Mouse (Mus musculus) urinary bladder, postnatal 14 days (tissue): ENCODE measurements around the gene Map3k15.

ENCODE experiments used
- DNase-seq: peaks from one replicate; pipeline ENCODE4 v3.0.0; 2021; ENCODE audit warnings: low spot score

The Map3k15 gene

DNA sequence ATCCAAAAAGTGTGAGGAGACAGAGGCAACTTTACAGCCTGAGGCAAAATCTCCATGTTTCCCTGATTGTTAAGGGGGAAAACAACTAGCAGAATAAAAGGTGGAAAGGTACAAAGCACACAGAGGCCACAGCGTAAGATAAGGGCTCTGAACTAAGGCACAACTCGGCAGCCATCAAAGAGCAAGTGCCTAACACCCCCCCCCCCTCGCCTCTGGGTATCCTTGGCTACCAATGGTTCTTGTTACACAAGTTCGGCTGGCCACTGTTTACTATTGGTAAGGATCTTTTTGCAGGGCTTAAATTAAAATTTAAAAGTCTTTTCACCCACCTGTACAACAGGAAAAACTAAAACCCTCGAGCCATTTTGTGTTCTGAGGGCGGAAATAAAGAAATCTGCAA lies 147.5 kb downstream of the Map3k15 start:
- DNase-seq = no peak

DNA sequence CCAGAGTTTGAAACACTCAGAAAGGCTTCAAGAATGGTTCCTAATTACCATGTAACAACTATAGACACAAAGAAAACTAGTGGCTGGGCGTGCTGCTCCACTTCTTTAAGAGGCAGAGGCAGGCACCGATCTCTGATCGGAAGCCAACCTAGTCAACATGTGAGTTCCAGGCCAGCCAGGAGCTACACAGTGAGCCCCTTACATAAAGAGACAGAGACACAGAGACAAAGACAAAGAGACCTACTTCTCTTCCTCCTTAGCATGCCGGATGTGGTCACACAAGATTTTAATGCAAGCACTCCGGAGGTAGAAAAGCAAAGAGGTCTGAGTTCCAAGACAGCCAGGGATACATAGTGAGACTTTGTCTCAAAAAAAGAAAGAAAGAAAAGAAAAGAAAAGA lies 147.9 kb downstream of the Map3k15 start:
- DNase-seq = no peak

DNA sequence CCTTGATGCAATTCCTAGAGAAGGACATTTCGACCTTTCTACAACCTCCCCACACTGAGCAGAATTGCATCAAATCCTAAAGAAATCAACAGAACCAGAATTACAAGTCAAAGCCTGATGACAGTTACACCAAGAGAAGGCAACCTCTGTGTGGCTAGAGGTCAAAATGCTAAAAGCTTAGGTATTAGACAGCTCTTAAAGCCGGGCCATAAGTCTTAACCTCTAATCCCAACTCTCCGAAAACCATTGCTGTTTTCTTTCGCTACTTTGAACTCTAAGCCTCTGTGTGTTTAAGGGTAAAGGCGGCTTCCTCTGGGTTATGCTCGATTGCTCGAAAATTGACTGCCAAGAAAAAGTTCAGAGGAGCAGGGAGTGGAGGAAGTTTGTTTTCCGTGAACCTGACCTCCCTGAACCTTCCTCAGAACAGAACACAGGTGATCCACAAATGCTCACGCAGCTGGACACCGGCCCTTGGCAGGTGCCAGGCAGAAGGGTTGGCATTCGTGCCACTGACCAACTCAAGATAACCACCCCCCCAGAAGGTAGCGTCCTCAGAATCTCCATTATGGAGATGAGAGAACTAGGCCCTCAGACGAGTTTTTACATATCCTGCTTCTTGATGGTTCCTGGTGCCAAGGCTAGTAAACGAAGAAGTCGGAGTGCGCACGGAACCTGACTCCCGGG lies 149.1 kb downstream of the Map3k15 start:
- DNase-seq = no peak

DNA sequence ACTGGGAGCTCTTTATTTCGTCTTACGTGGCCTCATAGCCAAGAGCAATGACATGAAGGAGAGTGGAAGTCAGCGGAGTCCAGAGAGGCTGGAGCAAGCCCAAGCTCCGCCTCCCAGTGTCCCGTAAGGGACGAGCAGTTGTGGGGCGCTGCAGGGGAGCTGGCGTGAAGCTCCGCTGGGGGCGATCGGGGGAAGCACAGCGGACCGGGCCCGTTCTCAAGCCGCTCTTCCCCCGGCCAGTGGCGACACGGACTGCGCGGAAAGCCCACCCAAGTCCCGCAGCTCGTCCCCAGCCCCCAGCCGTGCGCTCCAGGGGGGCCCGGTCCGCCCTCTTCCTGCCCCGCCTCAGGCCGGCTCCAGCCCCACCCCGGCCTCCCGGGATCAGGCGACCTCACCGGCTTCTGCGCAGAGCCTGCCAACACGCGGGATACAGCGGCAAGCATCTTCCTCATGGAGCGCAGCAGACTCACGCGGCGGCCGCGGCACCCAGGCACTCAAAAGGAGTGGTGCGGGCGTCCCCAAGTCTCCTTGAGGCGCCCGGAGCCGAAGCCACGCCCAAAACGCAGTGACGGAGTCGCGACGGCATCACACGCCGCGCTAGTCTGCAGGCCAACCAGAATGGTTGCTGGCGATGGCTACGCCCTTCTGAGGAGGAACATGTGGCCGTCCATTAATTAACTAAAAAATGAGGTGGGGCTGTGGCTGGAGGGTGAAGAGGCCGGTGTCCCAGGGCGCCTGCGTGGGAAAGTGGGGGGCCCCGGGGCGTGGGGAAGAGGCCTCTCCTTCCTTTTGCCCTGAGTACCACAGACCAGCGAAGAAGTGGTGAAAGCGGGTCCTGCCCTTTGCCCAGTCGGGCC lies 149.9 kb downstream of the Map3k15 start, which contains the start of gene Pdha1:
TSS of gene Pdha1 (minus strand) at position 553 of the 857 bp plus-strand sequence.
- peak; percentile 89 for DNase-seq

DNA sequence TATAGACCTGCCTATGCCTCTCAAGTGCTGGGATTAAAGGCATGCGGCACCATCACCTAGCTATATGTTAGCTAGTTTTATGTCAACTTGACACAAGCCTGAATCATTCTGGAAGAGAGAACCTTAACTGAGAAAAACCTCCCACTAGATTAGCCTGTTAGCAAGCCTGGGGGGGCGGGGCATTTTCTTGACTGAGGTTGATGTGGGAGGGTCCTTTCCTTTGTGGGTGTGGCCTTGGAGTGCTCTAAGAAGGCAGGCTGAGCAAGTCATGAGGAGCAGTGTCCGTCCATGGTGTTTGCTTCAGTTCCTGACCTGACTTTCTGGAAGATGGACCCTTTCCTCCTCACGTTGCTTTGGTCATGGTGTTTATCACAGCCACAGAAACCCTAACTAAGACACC lies 158.6 kb downstream of the Map3k15 start:
- no peak for DNase-seq

DNA sequence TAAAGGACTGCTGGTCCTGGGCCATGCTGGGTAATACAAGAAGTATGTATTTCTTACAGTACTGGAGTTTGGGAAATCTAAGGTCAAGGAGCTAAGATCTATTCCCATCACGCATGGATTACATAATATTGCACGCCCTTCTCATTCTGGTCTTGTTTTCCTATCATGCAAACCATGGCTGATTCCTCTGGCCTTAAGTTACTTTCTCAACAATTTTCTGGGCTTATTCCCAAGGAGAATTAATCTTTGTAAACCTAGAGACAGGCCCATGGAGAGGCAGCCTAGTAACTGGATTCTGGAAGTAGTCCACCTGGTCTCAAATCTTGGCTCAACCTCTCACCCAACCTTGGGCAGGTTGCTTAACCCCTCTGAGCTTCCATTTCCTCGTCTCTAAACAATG lies 159.2 kb downstream of the Map3k15 start:
- DNase-seq = no peak

DNA sequence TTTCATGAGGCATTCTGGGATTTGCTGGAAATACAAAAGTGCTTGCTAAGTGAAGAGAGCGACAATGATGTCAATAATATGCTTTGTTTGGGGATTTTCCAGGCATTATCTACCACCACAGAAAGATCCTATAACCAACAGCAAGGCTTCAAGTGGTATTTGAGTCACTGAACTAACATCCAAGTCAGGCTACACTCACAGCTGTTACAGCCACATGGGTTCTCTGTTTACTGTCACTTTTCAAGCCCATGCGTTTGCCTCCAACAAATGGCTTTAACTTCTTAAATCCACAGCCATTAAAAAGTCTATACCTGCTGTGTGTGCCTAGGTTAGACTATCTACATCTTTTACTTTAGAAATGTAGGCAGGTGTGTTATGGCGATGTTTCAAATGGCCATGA lies 160.6 kb downstream of the Map3k15 start:
- DNase-seq = no peak

DNA sequence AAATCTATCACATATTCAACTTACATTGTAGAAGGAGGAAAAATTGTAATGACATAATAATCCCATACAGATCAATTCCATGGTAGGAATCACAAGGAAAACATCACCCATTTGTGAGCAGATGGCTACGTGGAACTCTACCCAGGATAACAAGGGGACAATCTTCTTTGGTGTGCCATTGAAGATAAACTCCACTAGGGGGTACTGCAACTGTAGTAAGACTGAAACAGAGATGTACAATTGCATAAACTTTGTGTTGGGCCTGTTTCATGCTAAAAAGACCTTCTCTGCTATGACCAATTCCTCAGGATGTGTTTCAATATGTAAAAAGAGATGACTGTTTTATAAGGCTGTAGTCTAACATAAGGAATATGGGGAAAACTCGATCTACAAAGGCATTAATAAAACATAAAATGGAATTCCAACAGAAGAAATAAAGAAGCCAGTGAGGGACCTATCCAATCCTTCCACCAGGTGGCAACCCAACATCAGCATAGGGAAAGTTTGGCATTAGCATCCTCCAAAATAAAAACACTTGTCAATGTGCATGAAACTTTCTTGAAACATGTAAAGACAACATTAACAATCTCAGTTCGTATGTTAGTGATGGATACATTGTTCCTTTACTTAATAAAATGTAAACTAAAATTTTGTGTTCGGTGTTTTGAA lies 165.0 kb downstream of the Map3k15 start:
- peak; percentile 8 for DNase-seq

DNA sequence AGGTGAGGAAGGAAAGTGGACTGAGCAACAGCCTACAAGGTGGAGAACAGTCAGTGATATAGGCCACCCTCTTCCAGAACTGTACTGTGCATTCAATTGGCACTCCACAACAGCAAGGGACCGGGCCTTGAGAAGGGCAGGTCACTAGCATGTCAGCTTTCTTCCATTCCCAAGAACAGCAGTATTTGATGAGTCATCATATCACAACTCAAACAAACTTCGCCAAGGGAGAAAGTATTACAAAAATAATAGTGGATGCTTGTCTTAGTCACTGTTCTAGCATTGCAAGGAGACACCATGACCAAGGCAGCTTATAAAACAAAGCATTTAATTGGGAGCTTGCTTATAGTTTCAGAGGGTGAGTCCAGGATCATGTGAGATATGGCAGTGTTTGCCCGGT lies 176.0 kb downstream of the Map3k15 start:
- DNase-seq = no peak

DNA sequence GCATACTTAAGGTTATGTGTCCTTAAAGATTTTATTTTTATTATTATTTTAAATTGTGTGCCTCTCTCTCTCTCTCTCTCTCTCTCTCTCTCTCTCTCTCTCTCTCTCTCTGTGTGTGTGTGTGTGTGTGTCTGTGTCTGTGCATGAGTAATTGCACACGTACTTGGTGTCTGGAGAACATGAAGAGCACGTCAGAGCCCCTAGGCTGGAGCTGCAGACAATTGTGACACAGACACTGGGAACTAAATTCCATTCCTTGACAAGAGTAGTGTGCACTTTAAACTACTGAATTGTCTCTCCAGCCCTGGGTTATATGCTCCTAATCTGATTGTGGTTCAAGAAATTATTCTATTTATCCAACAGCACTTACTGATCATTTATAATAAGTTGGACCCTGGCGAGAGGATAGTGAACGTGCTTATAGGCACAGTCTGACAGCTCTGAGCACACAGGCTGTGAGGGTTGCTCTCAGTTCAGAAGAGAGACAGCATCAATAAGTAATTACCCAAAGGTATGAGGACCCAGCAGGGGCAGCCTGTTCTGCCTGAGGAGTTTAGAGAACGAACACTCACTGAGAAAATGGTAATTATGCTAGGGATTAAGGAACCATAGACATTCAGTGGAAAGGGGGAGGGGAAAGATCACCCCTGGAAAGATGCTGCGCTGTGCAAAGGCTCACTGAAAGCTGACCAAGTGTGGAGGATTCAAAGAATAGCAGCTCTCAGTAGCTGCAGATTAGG lies 178.2 kb downstream of the Map3k15 start:
- DNase-seq = no peak

DNA sequence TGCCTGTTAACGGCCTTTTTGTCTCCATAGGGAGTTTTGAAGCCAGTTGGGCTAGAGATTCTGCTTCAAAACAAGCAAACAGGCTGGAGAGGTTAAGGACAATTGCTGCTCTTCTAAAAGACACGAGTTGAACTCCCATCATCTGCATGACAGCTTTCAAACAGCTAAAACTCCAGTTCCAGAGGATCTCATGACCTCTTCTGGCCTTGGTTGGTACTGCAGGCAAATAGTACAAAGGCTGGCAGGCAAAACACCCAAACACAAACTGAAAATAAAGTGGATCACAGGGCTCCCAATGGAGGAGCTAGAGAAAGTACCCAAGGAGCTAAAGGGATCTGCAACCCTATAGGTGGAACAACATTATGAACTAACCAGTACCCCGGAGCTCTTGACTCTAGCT lies 181.9 kb downstream of the Map3k15 start:
- DNase-seq = peak; percentile 61
